Mouse (Mus musculus): ENCODE measurements at regions not wholly inside any gene's neighbourhood (a gene's known extent, or its start where the extent isn't known, plus 50 kb on each side); places are given as distances from the start of the nearest gene placed in this dataset.

GRCm38 (mm10) chr9:85134900-85135299, 177.7 kb upstream of the Gm11114 start:
- DNase-seq (ENCODE audit: low read depth), result no peak
- TF ChIP-seq POLR2A (IDR thresholded peaks at IDR 0.05; ENCODE audit: borderline replicate concordance, extremely low read depth, insufficient read depth, insufficient read length, poor library complexity, severe bottlenecking), result no peak
- TF ChIP-seq CTCF (IDR thresholded peaks at IDR 0.05; ENCODE audit: borderline replicate concordance, extremely low read depth, insufficient read depth, insufficient read length), result no peak

GRCm38 (mm10) chr9:85136715-85137582, 175.6 kb upstream of the Gm11114 start:
- DNase-seq (ENCODE audit: low read depth), result no peak
- TF ChIP-seq POLR2A (IDR thresholded peaks at IDR 0.05; ENCODE audit: borderline replicate concordance, extremely low read depth, insufficient read depth, insufficient read length, poor library complexity, severe bottlenecking) (no peak), CTCF (IDR thresholded peaks at IDR 0.05; ENCODE audit: borderline replicate concordance, extremely low read depth, insufficient read depth, insufficient read length) (no peak)

GRCm38 (mm10) chr9:85139891-85140290, 172.7 kb upstream of the Gm11114 start:
- TF ChIP-seq CTCF (IDR thresholded peaks at IDR 0.05; ENCODE audit: borderline replicate concordance, extremely low read depth, insufficient read depth, insufficient read length) (no peak), POLR2A (IDR thresholded peaks at IDR 0.05; ENCODE audit: borderline replicate concordance, extremely low read depth, insufficient read depth, insufficient read length, poor library complexity, severe bottlenecking) (no peak)
- DNase-seq (ENCODE audit: low read depth), result no peak

- no peak for DNase-seq (ENCODE audit: low read depth)
- TF ChIP-seq CTCF (IDR thresholded peaks at IDR 0.05; ENCODE audit: borderline replicate concordance, extremely low read depth, insufficient read depth, insufficient read length) (no peak), POLR2A (IDR thresholded peaks at IDR 0.05; ENCODE audit: borderline replicate concordance, extremely low read depth, insufficient read depth, insufficient read length, poor library complexity, severe bottlenecking) (no peak)
Measured at GRCm38 (mm10) chr9:85144363-85144762, 168.2 kb upstream of the Gm11114 start.

GRCm38 (mm10) chr9:85165632-85166031, 146.9 kb upstream of the Gm11114 start:
- no peak for TF ChIP-seq CTCF (IDR thresholded peaks at IDR 0.05; ENCODE audit: borderline replicate concordance, extremely low read depth, insufficient read depth, insufficient read length)
- TF ChIP-seq POLR2A (IDR thresholded peaks at IDR 0.05; ENCODE audit: borderline replicate concordance, extremely low read depth, insufficient read depth, insufficient read length, poor library complexity, severe bottlenecking), result no peak
- no peak for DNase-seq (ENCODE audit: low read depth)

GRCm38 (mm10) chr9:85167243-85167642, 145.3 kb upstream of the Gm11114 start:
- TF ChIP-seq POLR2A (IDR thresholded peaks at IDR 0.05; ENCODE audit: borderline replicate concordance, extremely low read depth, insufficient read depth, insufficient read length, poor library complexity, severe bottlenecking) (no peak), CTCF (IDR thresholded peaks at IDR 0.05; ENCODE audit: borderline replicate concordance, extremely low read depth, insufficient read depth, insufficient read length) (no peak)
- DNase-seq (ENCODE audit: low read depth), result no peak

- peak; percentile 45 for DNase-seq (ENCODE audit: low read depth)
- no peak for TF ChIP-seq CTCF (IDR thresholded peaks at IDR 0.05; ENCODE audit: borderline replicate concordance, extremely low read depth, insufficient read depth, insufficient read length)
- TF ChIP-seq POLR2A (IDR thresholded peaks at IDR 0.05; ENCODE audit: borderline replicate concordance, extremely low read depth, insufficient read depth, insufficient read length, poor library complexity, severe bottlenecking), result no peak
Measured at GRCm38 (mm10) chr9:85174431-85174830, 138.1 kb upstream of the Gm11114 start.

- no peak for DNase-seq (ENCODE audit: low read depth)
- TF ChIP-seq CTCF (IDR thresholded peaks at IDR 0.05; ENCODE audit: borderline replicate concordance, extremely low read depth, insufficient read depth, insufficient read length) (no peak), POLR2A (IDR thresholded peaks at IDR 0.05; ENCODE audit: borderline replicate concordance, extremely low read depth, insufficient read depth, insufficient read length, poor library complexity, severe bottlenecking) (no peak)
Measured at GRCm38 (mm10) chr9:85201202-85201601, 111.4 kb upstream of the Gm11114 start.

GRCm38 (mm10) chr9:85224870-85225269, 87.7 kb upstream of the Gm11114 start:
- no peak for TF ChIP-seq POLR2A (IDR thresholded peaks at IDR 0.05; ENCODE audit: borderline replicate concordance, extremely low read depth, insufficient read depth, insufficient read length, poor library complexity, severe bottlenecking)
- TF ChIP-seq CTCF (IDR thresholded peaks at IDR 0.05; ENCODE audit: borderline replicate concordance, extremely low read depth, insufficient read depth, insufficient read length), result no peak
- DNase-seq (ENCODE audit: low read depth), result peak; percentile 42
